Mouse (Mus musculus): ENCODE data around the gene Kcnj12. TPM values are rescaled to one million over a fixed set of nuclear protein-coding genes. Genes with fewer than 3 reads are reported as not detected.

Kcnj12 gene
- polyA plus RNA-seq, 1 experiment from 2014 or later, result 1.1 TPM

DNA sequence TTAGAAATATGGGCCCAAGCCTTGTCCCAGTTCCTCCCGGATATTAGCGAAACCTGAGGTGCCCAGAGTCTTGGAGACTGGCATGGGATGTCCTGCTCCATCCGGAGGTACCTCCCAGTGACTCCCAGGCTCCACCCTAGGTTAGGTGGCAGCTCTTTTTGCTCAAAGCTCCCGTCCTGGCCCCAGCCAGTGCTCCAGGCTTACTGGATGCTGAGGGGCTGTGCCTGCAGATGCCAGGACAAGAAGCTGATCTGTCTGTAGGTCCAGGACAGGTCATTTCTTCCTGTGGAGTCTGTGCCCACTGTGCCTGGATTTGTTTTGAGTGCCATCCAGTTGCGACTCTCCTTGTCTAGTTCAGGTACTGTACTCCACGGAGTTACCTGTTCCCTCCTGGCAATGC, 43.3 kb downstream of the Kcnj12 start:
- 81% methylated on average over 6 of the region's 6 CpGs for WGBS
- H3K4me3 ChIP-seq (ENCODE audit: low read length), result no peak overlapping the region
- no peak overlapping the region for H3K4me2 ChIP-seq (ENCODE audit: low read depth, low read length)
- no peak overlapping the region for H3K9ac ChIP-seq (ENCODE audit: low read depth, low read length)
- H3K36me3 ChIP-seq (ENCODE audit: control insufficient read depth, insufficient read depth, low read length), result no peaks in the 10 kb centered on the region
- no peaks in the 10 kb centered on the region for H3K27me3 ChIP-seq (replicated peaks; ENCODE audit: control insufficient read depth, insufficient read depth, low read length)
- H3K9me3 ChIP-seq (ENCODE audit: control insufficient read depth, low read length), result no peaks in the 10 kb centered on the region
- no peak overlapping the region for H3K27ac ChIP-seq (ENCODE audit: low read length)
- no peaks in the 10 kb centered on the region for H3K4me1 ChIP-seq (ENCODE audit: control insufficient read depth, insufficient read depth, low read length)
- ATAC-seq, result no peak

DNA sequence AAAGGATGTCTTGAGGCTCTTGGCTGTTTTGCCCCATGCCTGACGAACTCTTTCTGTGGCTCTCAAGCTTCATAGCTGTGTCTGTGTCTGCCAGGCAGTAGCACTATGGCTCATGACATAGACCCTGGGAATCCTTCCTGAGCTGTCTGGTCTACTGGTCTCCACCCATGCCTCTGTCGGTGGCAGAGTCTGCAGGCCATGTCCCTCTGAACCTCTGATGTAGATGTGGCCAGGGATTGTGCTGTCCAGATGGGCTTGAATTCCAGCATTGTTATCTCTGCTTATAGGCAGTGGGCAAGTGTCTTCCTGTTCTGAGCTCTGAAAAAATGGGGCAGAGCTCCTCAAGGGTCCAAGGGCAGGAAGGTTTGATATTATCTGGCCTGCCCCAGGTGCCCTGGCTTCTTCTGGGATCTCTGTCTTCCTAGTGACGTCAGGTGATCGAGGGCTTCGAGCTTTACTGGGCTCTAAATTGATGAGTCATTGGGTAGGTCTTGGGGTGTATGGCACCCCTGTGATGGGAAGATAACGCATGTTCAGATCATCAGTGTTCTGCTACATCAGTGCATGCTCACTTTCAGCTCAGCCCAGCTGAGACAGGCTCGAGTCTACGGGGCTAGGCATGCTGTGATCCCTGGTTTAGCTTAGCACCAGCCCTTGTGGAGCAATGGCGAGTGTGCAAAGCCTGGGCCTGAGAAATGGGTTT, 44.9 kb downstream of the Kcnj12 start:
- H3K4me1 ChIP-seq (ENCODE audit: control insufficient read depth, insufficient read depth, low read length), result peaks cover 8% of the 10 kb centered on the region; the same call in 1 of the 2 replicates
- H3K27me3 ChIP-seq (replicated peaks; ENCODE audit: control insufficient read depth, insufficient read depth, low read length), result no peaks in the 10 kb centered on the region
- no peaks in the 10 kb centered on the region for H3K9me3 ChIP-seq (ENCODE audit: control insufficient read depth, low read length)
- no peak overlapping the region for H3K9ac ChIP-seq (ENCODE audit: low read depth, low read length)
- H3K27ac ChIP-seq (ENCODE audit: low read length), result no peak overlapping the region
- 0 out of 2 replicates have a peak, but pooled peaks have one; percentile 44 for ATAC-seq
- H3K4me2 ChIP-seq (ENCODE audit: low read depth, low read length), result no peak overlapping the region
- no peaks in the 10 kb centered on the region for H3K36me3 ChIP-seq (ENCODE audit: control insufficient read depth, insufficient read depth, low read length)
- H3K4me3 ChIP-seq (ENCODE audit: low read length), result no peak overlapping the region
- 87% methylated on average over 9 of the region's 9 CpGs for WGBS

DNA sequence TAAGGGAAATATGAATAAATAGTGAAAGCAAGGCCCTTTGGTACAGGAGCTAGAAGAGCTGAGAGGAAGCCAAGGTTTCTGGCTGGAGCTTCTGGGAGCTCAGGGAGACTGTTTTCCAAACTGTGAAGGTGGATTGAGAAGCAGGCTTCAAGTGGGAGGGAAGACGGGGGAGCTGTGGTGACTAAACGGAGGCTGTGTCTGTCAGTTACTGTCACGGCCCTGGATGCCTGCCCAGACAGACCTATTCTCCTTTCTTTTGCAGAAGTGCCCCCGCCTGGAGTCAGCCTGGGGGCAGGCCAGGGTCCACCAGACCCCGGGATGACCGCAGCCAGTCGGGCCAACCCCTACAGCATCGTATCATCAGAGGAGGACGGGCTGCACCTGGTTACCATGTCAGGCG, 46.5 kb downstream of the Kcnj12 start:
- no peaks in the 10 kb centered on the region for H3K36me3 ChIP-seq (ENCODE audit: control insufficient read depth, insufficient read depth, low read length)
- peaks cover 8% of the 10 kb centered on the region; the same call in 1 of the 2 replicates for H3K4me1 ChIP-seq (ENCODE audit: control insufficient read depth, insufficient read depth, low read length)
- no peaks in the 10 kb centered on the region for H3K27me3 ChIP-seq (replicated peaks; ENCODE audit: control insufficient read depth, insufficient read depth, low read length)
- no peak overlapping the region for H3K27ac ChIP-seq (ENCODE audit: low read length)
- no peak overlapping the region for H3K9ac ChIP-seq (ENCODE audit: low read depth, low read length)
- no peak overlapping the region for H3K4me2 ChIP-seq (ENCODE audit: low read depth, low read length)
- no peak for ATAC-seq
- H3K9me3 ChIP-seq (ENCODE audit: control insufficient read depth, low read length), result no peaks in the 10 kb centered on the region
- no peak overlapping the region for H3K4me3 ChIP-seq (ENCODE audit: low read length)
- 75% methylated on average over 10 of the region's 10 CpGs for WGBS

DNA sequence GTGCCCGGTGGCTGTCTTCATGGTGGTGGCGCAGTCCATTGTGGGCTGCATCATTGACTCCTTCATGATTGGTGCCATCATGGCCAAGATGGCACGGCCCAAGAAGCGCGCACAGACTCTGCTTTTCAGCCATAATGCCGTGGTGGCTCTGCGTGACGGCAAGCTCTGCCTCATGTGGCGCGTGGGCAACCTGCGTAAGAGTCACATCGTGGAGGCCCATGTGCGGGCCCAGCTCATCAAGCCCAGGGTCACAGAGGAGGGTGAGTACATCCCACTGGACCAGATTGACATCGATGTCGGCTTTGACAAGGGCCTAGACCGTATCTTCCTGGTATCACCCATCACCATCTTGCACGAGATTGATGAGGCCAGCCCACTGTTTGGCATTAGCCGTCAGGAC, 47.3 kb downstream of the Kcnj12 start:
- Histone ChIP-seq H3K36me3 (ENCODE audit: control insufficient read depth, insufficient read depth, low read length) (no peaks in the 10 kb centered on the region), H3K9ac (ENCODE audit: low read depth, low read length) (no peak overlapping the region), H3K9me3 (ENCODE audit: control insufficient read depth, low read length) (no peaks in the 10 kb centered on the region), H3K4me2 (ENCODE audit: low read depth, low read length) (no peak overlapping the region), H3K4me3 (ENCODE audit: low read length) (no peak overlapping the region), H3K27me3 (replicated peaks; ENCODE audit: control insufficient read depth, insufficient read depth, low read length) (no peaks in the 10 kb centered on the region), H3K27ac (ENCODE audit: low read length) (no peak overlapping the region), H3K4me1 (ENCODE audit: control insufficient read depth, insufficient read depth, low read length) (peaks cover 8% of the 10 kb centered on the region; the same call in 1 of the 2 replicates)
- no peak for ATAC-seq
- WGBS, result 94% methylated on average over 18 of the region's 18 CpGs

DNA sequence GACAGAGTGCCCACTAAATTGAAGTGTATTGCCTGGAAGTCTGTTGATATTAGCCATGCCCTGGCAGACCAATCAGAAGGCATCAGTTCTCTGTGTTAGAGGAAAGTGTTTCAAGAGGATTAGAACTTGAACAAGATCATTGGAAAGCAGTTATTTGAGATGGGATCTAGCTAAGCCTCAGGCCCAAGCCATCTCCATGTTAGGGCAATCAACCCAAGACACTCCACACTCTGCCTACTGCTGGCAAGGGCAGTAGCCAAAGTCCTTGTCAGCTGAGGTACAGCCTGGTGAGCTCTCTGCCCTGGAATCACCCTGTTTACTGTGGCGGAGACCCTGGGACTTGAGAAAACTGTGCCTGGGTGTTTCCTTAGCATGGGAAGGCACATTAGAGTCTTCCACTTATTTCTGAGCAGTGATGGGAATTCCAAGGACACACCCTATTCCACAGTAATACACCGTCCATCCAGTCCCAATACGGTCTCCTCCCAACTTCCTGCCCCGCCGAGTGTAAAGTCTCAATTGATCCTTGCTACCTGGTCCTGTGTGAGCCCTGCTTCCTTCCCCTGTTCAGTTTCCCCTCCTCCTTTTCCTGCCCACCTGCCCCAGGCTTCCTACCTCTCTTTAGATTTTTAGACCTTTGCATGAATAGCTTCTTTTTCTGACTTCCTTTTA, 52.4 kb downstream of the Kcnj12 start:
- no peaks in the 10 kb centered on the region for H3K9me3 ChIP-seq (ENCODE audit: control insufficient read depth, low read length)
- H3K4me2 ChIP-seq (ENCODE audit: low read depth, low read length), result no peak overlapping the region
- no peaks in the 10 kb centered on the region for H3K36me3 ChIP-seq (ENCODE audit: control insufficient read depth, insufficient read depth, low read length)
- ATAC-seq, result peak; percentile 58
- H3K4me1 ChIP-seq (ENCODE audit: control insufficient read depth, insufficient read depth, low read length), result peaks cover 8% of the 10 kb centered on the region; the same call in 1 of the 2 replicates
- no peak overlapping the region for H3K27ac ChIP-seq (ENCODE audit: low read length)
- WGBS, result 60% methylated on average over 5 of the region's 5 CpGs
- H3K4me3 ChIP-seq (ENCODE audit: low read length), result no peak overlapping the region
- H3K9ac ChIP-seq (ENCODE audit: low read depth, low read length), result no peak overlapping the region
- no peaks in the 10 kb centered on the region for H3K27me3 ChIP-seq (replicated peaks; ENCODE audit: control insufficient read depth, insufficient read depth, low read length)

DNA sequence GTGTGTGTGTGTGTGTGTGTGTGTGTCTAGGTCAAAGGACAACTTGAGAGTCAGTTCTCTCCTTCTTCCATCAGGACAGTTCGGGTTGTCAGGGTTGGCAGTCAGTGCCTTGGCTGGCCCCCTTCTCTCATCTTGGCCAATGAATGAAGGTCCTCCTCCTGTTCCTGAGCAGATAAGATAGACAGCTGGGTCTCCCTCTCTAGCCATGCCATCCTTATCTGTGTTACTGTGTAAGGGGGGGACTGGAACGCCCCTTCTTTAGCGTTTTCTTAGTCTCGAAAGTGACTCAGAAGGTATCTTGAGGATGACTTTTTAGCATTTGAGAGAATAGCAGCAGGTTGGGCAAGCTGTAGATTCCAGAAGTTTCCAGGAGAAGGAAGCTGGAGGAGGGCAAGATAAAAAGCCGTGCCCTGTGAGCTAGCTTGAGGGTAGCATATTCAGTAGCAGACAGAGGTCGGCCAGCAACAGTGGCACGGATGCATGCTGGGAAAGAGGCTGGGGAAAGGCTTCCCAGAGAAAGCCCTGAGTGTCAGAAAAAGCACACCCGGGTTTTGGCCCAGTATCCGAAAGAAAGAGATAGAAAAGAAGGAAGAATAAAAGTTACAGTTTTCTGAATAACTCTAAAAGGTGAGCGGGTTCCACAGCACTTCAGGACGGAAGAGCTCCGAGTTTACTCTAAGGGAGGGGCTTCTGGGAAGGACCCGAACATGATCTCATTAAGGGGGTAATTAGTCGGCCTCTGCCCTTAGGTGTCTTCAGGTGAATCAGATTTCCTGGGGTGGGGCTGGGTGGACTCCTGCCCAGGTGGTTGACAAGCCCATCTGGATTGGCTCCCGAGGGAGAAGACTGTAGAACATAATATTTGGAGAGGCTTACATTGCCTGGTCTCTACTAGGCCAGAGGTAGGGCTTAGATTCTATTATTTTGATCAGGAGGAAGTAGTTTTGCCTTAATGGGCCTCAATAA, 53.3 kb downstream of the Kcnj12 start:
- no peak overlapping the region for H3K27ac ChIP-seq (ENCODE audit: low read length)
- no peak overlapping the region for H3K4me2 ChIP-seq (ENCODE audit: low read depth, low read length)
- H3K27me3 ChIP-seq (replicated peaks; ENCODE audit: control insufficient read depth, insufficient read depth, low read length), result no peaks in the 10 kb centered on the region

DNA sequence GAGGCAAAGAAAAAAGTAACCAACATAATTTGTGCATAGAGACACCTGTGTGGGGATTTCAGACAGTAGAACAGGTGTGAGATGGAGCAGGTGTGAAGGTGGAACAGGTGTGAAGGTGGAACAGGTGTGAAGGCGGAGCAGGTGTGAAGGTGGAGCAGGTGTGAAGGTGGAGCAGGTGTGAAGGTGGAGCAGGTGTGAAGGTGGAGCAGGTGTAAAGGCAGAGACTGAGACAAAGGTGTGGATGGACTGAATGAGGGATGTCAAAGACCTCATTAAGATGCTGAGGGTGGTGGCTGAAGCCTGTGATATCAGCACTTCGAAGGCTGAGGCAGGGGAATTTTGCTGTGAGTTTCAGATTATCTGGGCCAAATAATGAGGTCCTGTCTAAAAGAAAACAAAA, 59.3 kb downstream of the Kcnj12 start:
- Histone ChIP-seq H3K27ac (ENCODE audit: low read length) (no peak overlapping the region), H3K36me3 (ENCODE audit: control insufficient read depth, insufficient read depth, low read length) (no peaks in the 10 kb centered on the region), H3K9me3 (ENCODE audit: control insufficient read depth, low read length) (no peaks in the 10 kb centered on the region), H3K4me1 (ENCODE audit: control insufficient read depth, insufficient read depth, low read length) (no peaks in the 10 kb centered on the region), H3K4me2 (ENCODE audit: low read depth, low read length) (no peak overlapping the region), H3K9ac (ENCODE audit: low read depth, low read length) (no peak overlapping the region), H3K4me3 (ENCODE audit: low read length) (no peak overlapping the region), H3K27me3 (replicated peaks; ENCODE audit: control insufficient read depth, insufficient read depth, low read length) (no peaks in the 10 kb centered on the region)
- 89% methylated on average over 2 of the region's 2 CpGs for WGBS
- ATAC-seq, result no peak

More for the DNA sequence above, 53.3 kb downstream of the Kcnj12 start:
- peaks cover 8% of the 10 kb centered on the region; the same call in 1 of the 2 replicates for H3K4me1 ChIP-seq (ENCODE audit: control insufficient read depth, insufficient read depth, low read length)
- no peak overlapping the region for H3K4me3 ChIP-seq (ENCODE audit: low read length)
- H3K9me3 ChIP-seq (ENCODE audit: control insufficient read depth, low read length), result no peaks in the 10 kb centered on the region
- no peaks in the 10 kb centered on the region for H3K36me3 ChIP-seq (ENCODE audit: control insufficient read depth, insufficient read depth, low read length)
- 60% methylated on average over 15 of the region's 15 CpGs for WGBS
- no peak overlapping the region for H3K9ac ChIP-seq (ENCODE audit: low read depth, low read length)
- peak; percentile 67 for ATAC-seq

DNA sequence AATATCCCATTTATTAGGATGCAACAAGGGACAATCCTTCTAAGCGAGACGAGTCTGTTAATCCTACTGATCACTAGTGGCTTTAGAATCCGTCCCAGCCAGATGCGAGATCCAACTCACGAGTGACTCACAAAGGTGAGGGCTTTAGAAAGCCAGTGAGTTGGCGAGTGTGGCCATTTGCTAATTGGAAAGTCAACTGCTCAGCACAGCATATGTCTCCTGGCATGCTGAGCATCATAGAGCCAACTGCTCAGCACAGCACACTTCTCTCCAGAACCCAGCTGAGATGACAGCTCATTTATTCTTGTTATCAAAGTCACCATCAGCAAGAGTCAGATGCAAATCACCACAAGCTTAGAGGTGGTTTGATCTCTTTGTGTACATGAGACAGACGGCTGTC, 67.8 kb downstream of the Kcnj12 start:
- Histone ChIP-seq H3K27me3 (replicated peaks; ENCODE audit: control insufficient read depth, insufficient read depth, low read length) (no peaks in the 10 kb centered on the region), H3K4me3 (ENCODE audit: low read length) (no peak overlapping the region), H3K4me2 (ENCODE audit: low read depth, low read length) (no peak overlapping the region), H3K9ac (ENCODE audit: low read depth, low read length) (no peak overlapping the region), H3K27ac (ENCODE audit: low read length) (no peak overlapping the region), H3K4me1 (ENCODE audit: control insufficient read depth, insufficient read depth, low read length) (no peaks in the 10 kb centered on the region), H3K36me3 (ENCODE audit: control insufficient read depth, insufficient read depth, low read length) (no peaks in the 10 kb centered on the region), H3K9me3 (ENCODE audit: control insufficient read depth, low read length) (no peaks in the 10 kb centered on the region)
- WGBS, result 77% methylated on average over 7 of the region's 7 CpGs
- no peak for ATAC-seq

DNA sequence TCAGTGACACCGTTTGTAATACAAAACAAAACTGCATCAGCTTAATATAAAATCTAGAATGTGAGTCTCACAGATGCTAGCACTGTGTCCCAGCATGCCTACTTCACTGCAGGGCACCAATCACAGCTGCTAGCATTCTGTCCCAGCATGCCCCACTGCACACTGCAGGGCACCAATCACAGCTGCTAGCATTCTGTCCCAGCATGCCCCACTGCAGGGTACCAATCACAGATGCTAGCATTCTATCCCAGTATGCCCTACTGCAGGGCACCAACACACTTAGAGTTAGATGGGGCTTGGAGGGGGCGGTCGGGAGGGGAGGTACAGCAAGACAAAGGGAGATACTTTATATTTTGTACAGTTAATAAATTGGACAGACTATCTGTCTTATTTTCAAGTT, 68.8 kb downstream of the Kcnj12 start:
- 70% methylated on average over 3 of the region's 3 CpGs for WGBS
- H3K4me2 ChIP-seq (ENCODE audit: low read depth, low read length), result no peak overlapping the region

More for the DNA sequence above, 68.8 kb downstream of the Kcnj12 start:
- H3K9ac ChIP-seq (ENCODE audit: low read depth, low read length), result no peak overlapping the region
- no peak for ATAC-seq
- no peaks in the 10 kb centered on the region for H3K36me3 ChIP-seq (ENCODE audit: control insufficient read depth, insufficient read depth, low read length)
- H3K9me3 ChIP-seq (ENCODE audit: control insufficient read depth, low read length), result no peaks in the 10 kb centered on the region
- no peaks in the 10 kb centered on the region for H3K27me3 ChIP-seq (replicated peaks; ENCODE audit: control insufficient read depth, insufficient read depth, low read length)
- no peak overlapping the region for H3K27ac ChIP-seq (ENCODE audit: low read length)
- H3K4me3 ChIP-seq (ENCODE audit: low read length), result no peak overlapping the region
- no peaks in the 10 kb centered on the region for H3K4me1 ChIP-seq (ENCODE audit: control insufficient read depth, insufficient read depth, low read length)

Data from intestine, embryonic 16.5 days (tissue).